Mouse (Mus musculus) cerebellum, postnatal 10 days (tissue): ENCODE data around the gene Syvn1.

Experiments
- DNase-seq, 2 experiments: peaks; one replicate each; pipeline ENCODE4 v3.0.0; 2021; ENCODE audit warnings: mixed read lengths in 2 of 2

Syvn1 gene

GRCm38 (mm10) chr19:6042293-6042692, 4.1 kb upstream of the Syvn1 start:
- no peak for DNase-seq

- peak in 1 of 2 experiments; percentile 53 for DNase-seq
Measured at GRCm38 (mm10) chr19:6044102-6044501, 2.3 kb upstream of the Syvn1 start.

GRCm38 (mm10) chr19:6045366-6046293, 746 bp upstream of the Syvn1 start:
- no peak for DNase-seq

GRCm38 (mm10) chr19:6047154-6047898, 950 bp downstream of the Syvn1 start:
- DNase-seq, result peak in 1 of 2 experiments; percentile 53

GRCm38 (mm10) chr19:6047899-6048166, 1.5 kb downstream of the Syvn1 start:
- DNase-seq, result peak; percentile 26 to 29

GRCm38 (mm10) chr19:6048681-6049410, 2.5 kb downstream of the Syvn1 start:
- DNase-seq, result peak in 1 of 2 experiments; percentile 7

GRCm38 (mm10) chr19:6052516-6052915, 6.1 kb downstream of the Syvn1 start:
- DNase-seq, result no peak

- no peak for DNase-seq
Measured at GRCm38 (mm10) chr19:6054296-6054695, 7.9 kb downstream of the Syvn1 start.

GRCm38 (mm10) chr19:6056696-6057095, 10.3 kb downstream of the Syvn1 start:
- no peak for DNase-seq

- DNase-seq, result peak; percentile 100
Measured at GRCm38 (mm10) chr19:6057313-6058096, 11.1 kb downstream of the Syvn1 start, which contains the start of the genes Mrpl49 and Fau. Gene Mrpl49 (minus strand): TSS chr19:6057785. Gene Fau (plus strand): TSS chr19:6057844.

GRCm38 (mm10) chr19:6058513-6058912, 12.1 kb downstream of the Syvn1 start:
- DNase-seq, result no peak

- no peak for DNase-seq
Measured at GRCm38 (mm10) chr19:6058966-6059365, 12.6 kb downstream of the Syvn1 start.

- peak; percentile 91 to 94 for DNase-seq
Measured at GRCm38 (mm10) chr19:6061021-6061533, 14.7 kb downstream of the Syvn1 start, which contains the start of gene Znhit2. Gene Znhit2 (plus strand): TSS chr19:6061192.

- DNase-seq, result peak; percentile 73 to 78
Measured at GRCm38 (mm10) chr19:6061641-6062302, 15.4 kb downstream of the Syvn1 start.

GRCm38 (mm10) chr19:6062418-6062817, 16.0 kb downstream of the Syvn1 start:
- DNase-seq, result no peak

- no peak for DNase-seq
Measured at GRCm38 (mm10) chr19:6063081-6063480, 16.7 kb downstream of the Syvn1 start.

GRCm38 (mm10) chr19:6066571-6066970, 20.2 kb downstream of the Syvn1 start:
- no peak for DNase-seq

GRCm38 (mm10) chr19:6067011-6067723, 20.8 kb downstream of the Syvn1 start:
- DNase-seq, result peak; percentile 94 to 95

GRCm38 (mm10) chr19:6067724-6068415, 21.5 kb downstream of the Syvn1 start, which contains the start of gene Tm7sf2:
Gene Tm7sf2 (minus strand): TSS chr19:6068373.
- peak; percentile 91 to 95 for DNase-seq

- DNase-seq, result no peak
Measured at GRCm38 (mm10) chr19:6068951-6069350, 22.6 kb downstream of the Syvn1 start.
